Mouse (Mus musculus) kidney, embryonic 14.5 days (tissue): ENCODE results near the gene Col4a3. TPM values are rescaled to one million over a fixed set of nuclear protein-coding genes. Genes with fewer than 3 reads are reported as not detected.

Experiments
- ATAC-seq: fragments of 200-750 bp; cut with Nextera tagmentation; 2 replicates; pipeline ENCODE4 v1.8.0; 2017; ENCODE audit warnings: moderate number of reproducible peaks, mild to moderate bottlenecking, moderate TSS enrichment, moderate library complexity; ENCODE audit not compliant: low FRiP score, low TSS enrichment
- H3K27ac ChIP-seq: fragments of 300-500 bp; sonication (generic); 2 replicates; pipeline ENCODE4 v1.5.1; 2014; ENCODE audit warnings: low read depth, mild to moderate bottlenecking, low read length, moderate library complexity, mixed read lengths
- H3K27me3 ChIP-seq: fragments of 300-500 bp; sonication (generic); 2 replicates; pipeline ENCODE4 v1.6.1; 2014; ENCODE audit warnings: mild to moderate bottlenecking, low read length; ENCODE audit not compliant: control insufficient read depth, insufficient read depth
- H3K36me3 ChIP-seq: fragments of 300-500 bp; sonication (generic); 2 replicates; pipeline ENCODE4 v1.6.1; 2014; ENCODE audit warnings: low read length, mixed read lengths; ENCODE audit not compliant: control insufficient read depth, insufficient read depth
- H3K4me1 ChIP-seq: fragments of 300-500 bp; sonication (generic); 2 replicates; pipeline ENCODE4 v1.6.1; 2014; ENCODE audit warnings: low read length, mixed read lengths; ENCODE audit not compliant: control insufficient read depth, insufficient read depth
- H3K4me2 ChIP-seq: fragments of 300-500 bp; sonication (generic); replicated peaks from 2 replicates; pipeline ENCODE4 v1.6.1; 2014; ENCODE audit warnings: low read depth, mild to moderate bottlenecking, low read length
- H3K4me3 ChIP-seq: fragments of 300-500 bp; sonication (generic); 2 replicates; pipeline ENCODE4 v1.5.1; 2014; ENCODE audit warnings: mild to moderate bottlenecking, low read length
- H3K9ac ChIP-seq: fragments of 300-500 bp; sonication (generic); 2 replicates; pipeline ENCODE4 v1.6.1; 2014; ENCODE audit warnings: low read depth, mild to moderate bottlenecking, low read length, moderate library complexity
- H3K9me3 ChIP-seq: fragments of 300-500 bp; sonication (generic); 2 replicates; pipeline ENCODE4 v1.6.1; 2016; ENCODE audit warnings: low read length; ENCODE audit not compliant: control insufficient read depth
- WGBS: fragments of 180-500 bp; shearing (Covaris S2); extraction: QIAGEN DNeasy Blood & Tissue Kit; methylation state at CpG from one replicate; pipeline ENCODE4 v1.1.7; 2014; 5-methylcytosine and 5-hydroxymethylcytosine counted together
- polyA plus RNA-seq: library from polyadenylated mRNA; unstranded; fragments of >200 nt; fragmentation: Nextera tagmentation; extraction: Ambion mirVana; gene quantifications from 2 replicates; pipeline ENCODE4 v1.2.1, GENCODE M21; 2014

Gene Col4a3
- polyA plus RNA-seq, 1 experiment from 2014 or later, result 1.2 TPM

GRCm38 (mm10) chr1:82637414-82637813 is 50.7 kb downstream of the Col4a3 start:
- H3K27ac ChIP-seq, result no peak overlapping the region
- no peak for ATAC-seq
- H3K9me3 ChIP-seq, result no peaks in the 10 kb centered on the region
- H3K36me3 ChIP-seq, result no peaks in the 10 kb centered on the region
- H3K9ac ChIP-seq, result no peak overlapping the region
- H3K4me3 ChIP-seq, result no peak overlapping the region
- H3K27me3 ChIP-seq, result no peaks in the 10 kb centered on the region
- WGBS, result 97% methylated on average over 7 of the region's 7 CpGs
- no peak overlapping the region for H3K4me2 ChIP-seq
- peaks cover 2% of the 10 kb centered on the region; the same call in 1 of the 2 replicates for H3K4me1 ChIP-seq

GRCm38 (mm10) chr1:82638428-82638827 is 51.7 kb downstream of the Col4a3 start:
- Histone ChIP-seq H3K27ac (no peak overlapping the region), H3K9ac (no peak overlapping the region), H3K4me3 (no peak overlapping the region), H3K27me3 (no peaks in the 10 kb centered on the region), H3K4me1 (peaks cover 2% of the 10 kb centered on the region; the same call in 1 of the 2 replicates), H3K9me3 (no peaks in the 10 kb centered on the region), H3K4me2 (no peak overlapping the region), H3K36me3 (no peaks in the 10 kb centered on the region)
- no peak for ATAC-seq
- WGBS, result 87% methylated on average over 2 of the region's 2 CpGs

- 0 out of 2 replicates have a peak, but pooled peaks have one; percentile 32 for ATAC-seq
- 32% methylated on average over 18 of the region's 18 CpGs for WGBS
Measured at GRCm38 (mm10) chr1:82641316-82641987, 54.7 kb downstream of the Col4a3 start.

GRCm38 (mm10) chr1:82647989-82648388 is 61.3 kb downstream of the Col4a3 start:
- WGBS, result 64% methylated on average over 10 of the region's 10 CpGs
- no peak for ATAC-seq
- no peak overlapping the region for H3K4me3 ChIP-seq

More at GRCm38 (mm10) chr1:82641316-82641987, 54.7 kb downstream of the Col4a3 start:
- H3K4me3 ChIP-seq, result peak overlapping the region; percentile 22; the same call in 1 of the 2 replicates
- peak overlapping the region; percentile 37 for H3K4me2 ChIP-seq
- no peaks in the 10 kb centered on the region for H3K27me3 ChIP-seq
- no peaks in the 10 kb centered on the region for H3K36me3 ChIP-seq
- H3K27ac ChIP-seq, result no peak overlapping the region
- H3K9ac ChIP-seq, result no peak overlapping the region
- no peaks in the 10 kb centered on the region for H3K9me3 ChIP-seq
- H3K4me1 ChIP-seq, result no peaks in the 10 kb centered on the region

GRCm38 (mm10) chr1:82650868-82651267 is 64.1 kb downstream of the Col4a3 start:
- WGBS, result 65% methylated on average over 4 of the region's 4 CpGs
- Histone ChIP-seq H3K27me3 (no peaks in the 10 kb centered on the region), H3K9ac (no peak overlapping the region), H3K4me3 (no peak overlapping the region), H3K9me3 (no peaks in the 10 kb centered on the region), H3K36me3 (no peaks in the 10 kb centered on the region), H3K27ac (no peak overlapping the region), H3K4me2 (no peak overlapping the region), H3K4me1 (no peaks in the 10 kb centered on the region)
- no peak for ATAC-seq

More at GRCm38 (mm10) chr1:82647989-82648388, 61.3 kb downstream of the Col4a3 start:
- Histone ChIP-seq H3K27ac (no peak overlapping the region), H3K9ac (no peak overlapping the region), H3K36me3 (no peaks in the 10 kb centered on the region), H3K4me1 (no peaks in the 10 kb centered on the region), H3K9me3 (no peaks in the 10 kb centered on the region), H3K4me2 (no peak overlapping the region), H3K27me3 (no peaks in the 10 kb centered on the region)

GRCm38 (mm10) chr1:82654046-82654445 is 67.3 kb downstream of the Col4a3 start:
- no peak for ATAC-seq
- Histone ChIP-seq H3K9ac (no peak overlapping the region), H3K27me3 (no peaks in the 10 kb centered on the region), H3K27ac (no peak overlapping the region), H3K4me3 (no peak overlapping the region), H3K9me3 (no peaks in the 10 kb centered on the region), H3K4me1 (no peaks in the 10 kb centered on the region), H3K36me3 (no peaks in the 10 kb centered on the region), H3K4me2 (no peak overlapping the region)
- 50% methylated on average over 7 of the region's 7 CpGs for WGBS

GRCm38 (mm10) chr1:82656452-82656851 is 69.7 kb downstream of the Col4a3 start:
- Histone ChIP-seq H3K9ac (no peak overlapping the region), H3K4me2 (no peak overlapping the region), H3K36me3 (no peaks in the 10 kb centered on the region), H3K27me3 (no peaks in the 10 kb centered on the region), H3K9me3 (no peaks in the 10 kb centered on the region), H3K4me1 (no peaks in the 10 kb centered on the region), H3K4me3 (no peak overlapping the region), H3K27ac (no peak overlapping the region)
- WGBS, result 51% methylated on average over 3 of the region's 3 CpGs
- no peak for ATAC-seq

- Histone ChIP-seq H3K4me2 (no peak overlapping the region), H3K36me3 (no peaks in the 10 kb centered on the region), H3K4me3 (no peak overlapping the region), H3K9ac (no peak overlapping the region), H3K4me1 (no peaks in the 10 kb centered on the region), H3K27me3 (no peaks in the 10 kb centered on the region), H3K27ac (no peak overlapping the region), H3K9me3 (no peaks in the 10 kb centered on the region)
- WGBS, result 82% methylated on average over 2 of the region's 2 CpGs
- ATAC-seq, result no peak
Measured at GRCm38 (mm10) chr1:82662269-82662668, 75.5 kb downstream of the Col4a3 start.

GRCm38 (mm10) chr1:82663522-82663921 is 76.8 kb downstream of the Col4a3 start:
- no peaks in the 10 kb centered on the region for H3K27me3 ChIP-seq
- no peaks in the 10 kb centered on the region for H3K36me3 ChIP-seq
- H3K4me2 ChIP-seq, result no peak overlapping the region
- H3K9me3 ChIP-seq, result no peaks in the 10 kb centered on the region
- H3K9ac ChIP-seq, result no peak overlapping the region
- no peak overlapping the region for H3K4me3 ChIP-seq
- no peaks in the 10 kb centered on the region for H3K4me1 ChIP-seq
- no peak for ATAC-seq
- H3K27ac ChIP-seq, result no peak overlapping the region
- 35% methylated on average over 2 of the region's 2 CpGs for WGBS
